Mouse (Mus musculus): ENCODE measurements at regions not wholly inside any gene's neighbourhood (a gene's known extent, or its start where the extent isn't known, plus 50 kb on each side); places are given as distances from the start of the nearest gene placed in this dataset.

DNA sequence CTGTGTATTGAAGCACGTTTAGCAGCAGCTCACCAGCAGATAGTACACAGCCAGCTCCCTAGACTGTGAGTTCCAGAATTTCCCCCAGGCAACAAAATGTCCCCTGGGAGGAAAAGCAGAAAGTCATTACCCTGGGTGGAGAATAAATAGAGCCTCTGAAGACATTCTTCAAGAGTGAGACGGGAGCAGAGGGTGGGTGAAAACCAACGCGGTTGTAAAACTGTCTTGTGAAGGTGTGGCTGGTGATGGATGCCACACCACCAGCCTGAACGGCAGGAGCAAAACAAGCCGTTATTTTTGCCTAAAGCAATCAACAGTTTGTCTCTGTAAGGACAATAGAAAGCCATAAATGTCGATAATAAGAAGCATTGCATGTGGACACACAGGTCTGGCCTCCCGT lies 129.7 kb upstream of the Kcnj15 start:
- ATAC-seq (ENCODE audit: low FRiP score) (no peak), DNase-seq (ENCODE audit: low spot score) (no peak)
- no peak overlapping the region for H3K9ac ChIP-seq (ENCODE audit: low read depth, low read length)
- H3K4me3 ChIP-seq (ENCODE audit: low read depth, low read length): no peak overlapping the region
- H3K36me3 ChIP-seq (ENCODE audit: control insufficient read depth, insufficient read depth, low read length): no peaks in the 10 kb centered on the region
- H3K4me2 ChIP-seq (replicated peaks; ENCODE audit: low read depth, low read length): no peak overlapping the region
- 0 out of 2 replicates have a peak, but pooled peaks cover 3% of the 10 kb centered on the region for H3K4me1 ChIP-seq (replicated peaks; ENCODE audit: control insufficient read depth, insufficient read depth, low read length)
- 43% methylated on average over 8 of the region's 8 CpGs for WGBS
- H3K27me3 ChIP-seq (ENCODE audit: control insufficient read depth, insufficient read depth, low read length): no peaks in the 10 kb centered on the region
- H3K9me3 ChIP-seq (ENCODE audit: control insufficient read depth, low read length): no peaks in the 10 kb centered on the region
- no peak overlapping the region for H3K27ac ChIP-seq (ENCODE audit: low read depth, low read length)

GRCm38 (mm10) chr16:95131815-95132214 lies 125.5 kb upstream of the Kcnj15 start:
- 46% methylated on average over 5 of the region's 5 CpGs for WGBS
- H3K27me3 ChIP-seq (ENCODE audit: control insufficient read depth, insufficient read depth, low read length): no peaks in the 10 kb centered on the region

DNA sequence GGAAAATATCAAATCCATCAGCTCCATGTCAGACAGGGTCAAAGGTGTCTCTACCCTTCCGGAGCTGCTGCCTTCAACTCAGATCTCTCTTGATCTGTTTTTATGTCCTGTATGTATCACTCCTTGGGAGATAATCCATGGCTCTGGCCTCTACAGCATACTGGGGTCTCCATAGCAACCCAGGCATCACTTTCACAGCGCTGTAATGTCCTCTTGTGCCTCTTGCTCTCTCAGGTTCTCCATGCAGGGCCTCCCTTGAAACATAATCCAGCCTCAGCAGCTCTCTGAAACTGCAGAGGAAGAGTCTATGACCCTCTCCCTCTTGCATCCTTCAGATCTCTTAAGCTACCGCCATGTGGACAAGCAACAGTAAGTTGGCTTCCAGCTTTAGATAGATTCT lies 118.5 kb upstream of the Kcnj15 start:
- 70% methylated on average over 3 of the region's 3 CpGs for WGBS
- no peaks in the 10 kb centered on the region for H3K36me3 ChIP-seq (ENCODE audit: control insufficient read depth, insufficient read depth, low read length)
- H3K4me3 ChIP-seq (ENCODE audit: low read depth, low read length): no peak overlapping the region
- no peaks in the 10 kb centered on the region for H3K4me1 ChIP-seq (replicated peaks; ENCODE audit: control insufficient read depth, insufficient read depth, low read length)
- DNase-seq (ENCODE audit: low spot score) (no peak), ATAC-seq (ENCODE audit: low FRiP score) (no peak)
- no peaks in the 10 kb centered on the region for H3K9me3 ChIP-seq (ENCODE audit: control insufficient read depth, low read length)
- no peak overlapping the region for H3K9ac ChIP-seq (ENCODE audit: low read depth, low read length)
- no peaks in the 10 kb centered on the region for H3K27me3 ChIP-seq (ENCODE audit: control insufficient read depth, insufficient read depth, low read length)
- no peak overlapping the region for H3K27ac ChIP-seq (ENCODE audit: low read depth, low read length)
- no peak overlapping the region for H3K4me2 ChIP-seq (replicated peaks; ENCODE audit: low read depth, low read length)

More at GRCm38 (mm10) chr16:95131815-95132214, 125.5 kb upstream of the Kcnj15 start:
- no peak overlapping the region for H3K9ac ChIP-seq (ENCODE audit: low read depth, low read length)
- ATAC-seq (ENCODE audit: low FRiP score) (no peak), DNase-seq (ENCODE audit: low spot score) (no peak)
- no peak overlapping the region for H3K27ac ChIP-seq (ENCODE audit: low read depth, low read length)
- H3K36me3 ChIP-seq (ENCODE audit: control insufficient read depth, insufficient read depth, low read length): no peaks in the 10 kb centered on the region
- no peak overlapping the region for H3K4me3 ChIP-seq (ENCODE audit: low read depth, low read length)
- H3K4me2 ChIP-seq (replicated peaks; ENCODE audit: low read depth, low read length): no peak overlapping the region
- 0 out of 2 replicates have a peak, but pooled peaks cover 3% of the 10 kb centered on the region for H3K4me1 ChIP-seq (replicated peaks; ENCODE audit: control insufficient read depth, insufficient read depth, low read length)
- H3K9me3 ChIP-seq (ENCODE audit: control insufficient read depth, low read length): no peaks in the 10 kb centered on the region

GRCm38 (mm10) chr16:95141510-95142394 lies 115.6 kb upstream of the Kcnj15 start:
- no peak overlapping the region for H3K27ac ChIP-seq (ENCODE audit: low read depth, low read length)
- no peak overlapping the region for H3K9ac ChIP-seq (ENCODE audit: low read depth, low read length)
- no peaks in the 10 kb centered on the region for H3K36me3 ChIP-seq (ENCODE audit: control insufficient read depth, insufficient read depth, low read length)
- no peak overlapping the region for H3K4me3 ChIP-seq (ENCODE audit: low read depth, low read length)
- ATAC-seq (ENCODE audit: low FRiP score): no peak
- H3K27me3 ChIP-seq (ENCODE audit: control insufficient read depth, insufficient read depth, low read length): no peaks in the 10 kb centered on the region
- H3K4me2 ChIP-seq (replicated peaks; ENCODE audit: low read depth, low read length): no peak overlapping the region
- no peaks in the 10 kb centered on the region for H3K9me3 ChIP-seq (ENCODE audit: control insufficient read depth, low read length)
- DNase-seq (ENCODE audit: low spot score): no peak
- H3K4me1 ChIP-seq (replicated peaks; ENCODE audit: control insufficient read depth, insufficient read depth, low read length): no peaks in the 10 kb centered on the region
- WGBS: 76% methylated on average over 8 of the region's 8 CpGs

DNA sequence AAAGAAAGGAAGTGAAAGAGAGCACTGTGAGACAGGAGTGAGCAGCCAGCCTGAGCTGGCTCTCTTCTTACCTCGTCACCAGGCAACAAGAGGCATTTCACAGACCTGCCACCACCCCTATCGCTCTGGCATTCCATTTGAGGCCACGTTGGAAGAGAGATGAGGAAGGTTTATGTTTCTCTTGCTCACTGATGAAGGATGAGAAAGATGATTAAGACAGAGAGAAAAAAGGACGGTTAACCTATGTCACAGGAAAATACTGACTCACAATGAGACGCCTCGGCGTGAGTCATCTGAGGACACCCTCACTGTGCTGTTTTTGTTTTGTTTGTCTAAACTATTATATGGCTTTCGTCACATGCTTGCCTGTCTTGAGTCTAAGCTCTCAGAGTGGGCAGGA lies 106.9 kb upstream of the Kcnj15 start:
- Histone ChIP-seq H3K4me1 (replicated peaks; ENCODE audit: control insufficient read depth, insufficient read depth, low read length) (no peaks in the 10 kb centered on the region), H3K9ac (ENCODE audit: low read depth, low read length) (no peak overlapping the region), H3K27me3 (ENCODE audit: control insufficient read depth, insufficient read depth, low read length) (no peaks in the 10 kb centered on the region), H3K27ac (ENCODE audit: low read depth, low read length) (no peak overlapping the region), H3K4me2 (replicated peaks; ENCODE audit: low read depth, low read length) (no peak overlapping the region), H3K4me3 (ENCODE audit: low read depth, low read length) (no peak overlapping the region), H3K9me3 (ENCODE audit: control insufficient read depth, low read length) (no peaks in the 10 kb centered on the region), H3K36me3 (ENCODE audit: control insufficient read depth, insufficient read depth, low read length) (no peaks in the 10 kb centered on the region)
- 79% methylated on average over 8 of the region's 8 CpGs for WGBS
- DNase-seq (ENCODE audit: low spot score): no peak
- ATAC-seq (ENCODE audit: low FRiP score): no peak

DNA sequence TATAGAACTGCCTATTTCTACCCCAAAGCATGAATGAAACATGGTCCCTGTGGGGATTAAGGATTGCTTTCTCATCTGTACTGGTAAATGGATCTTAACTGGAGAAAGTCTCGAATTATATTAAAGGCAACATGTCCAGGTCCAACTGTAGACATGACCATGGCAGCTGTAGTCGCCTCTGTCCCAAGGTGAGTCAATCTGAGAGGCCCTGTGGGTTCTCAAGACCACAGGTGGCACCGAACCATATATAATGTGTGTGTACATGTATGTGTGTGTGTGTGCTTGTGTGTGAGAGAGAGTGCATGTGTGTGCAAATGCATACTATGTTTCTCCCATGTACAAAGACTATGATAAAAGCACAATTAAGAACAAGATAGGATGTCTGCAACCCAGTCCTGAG lies 105.9 kb upstream of the Kcnj15 start:
- no peak overlapping the region for H3K27ac ChIP-seq (ENCODE audit: low read depth, low read length)
- H3K9ac ChIP-seq (ENCODE audit: low read depth, low read length): no peak overlapping the region
- WGBS: 83% methylated on average over 3 of the region's 3 CpGs
- H3K4me1 ChIP-seq (replicated peaks; ENCODE audit: control insufficient read depth, insufficient read depth, low read length): no peaks in the 10 kb centered on the region
- H3K4me2 ChIP-seq (replicated peaks; ENCODE audit: low read depth, low read length): no peak overlapping the region
- ATAC-seq (ENCODE audit: low FRiP score) (no peak), DNase-seq (ENCODE audit: low spot score) (no peak)
- H3K27me3 ChIP-seq (ENCODE audit: control insufficient read depth, insufficient read depth, low read length): no peaks in the 10 kb centered on the region
- no peaks in the 10 kb centered on the region for H3K36me3 ChIP-seq (ENCODE audit: control insufficient read depth, insufficient read depth, low read length)
- no peaks in the 10 kb centered on the region for H3K9me3 ChIP-seq (ENCODE audit: control insufficient read depth, low read length)
- H3K4me3 ChIP-seq (ENCODE audit: low read depth, low read length): no peak overlapping the region

DNA sequence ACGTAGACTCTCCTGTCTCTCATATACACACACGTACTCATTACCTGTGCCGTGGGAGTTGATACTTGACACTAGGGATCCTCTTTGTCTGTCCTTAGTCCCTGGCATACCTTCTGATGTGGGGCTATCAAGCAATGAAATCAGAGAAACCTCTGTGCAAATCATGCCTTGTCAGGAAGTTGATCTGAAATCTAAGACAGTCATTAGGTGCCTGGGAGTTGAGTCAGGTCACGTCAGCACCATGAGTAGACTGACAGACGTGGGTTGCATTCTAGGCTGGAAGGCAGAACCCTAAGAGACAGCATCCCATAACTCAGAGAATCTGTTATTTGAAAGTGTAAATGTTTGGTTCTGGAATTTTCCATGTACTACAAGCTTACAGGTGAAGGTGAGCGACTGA lies 105.4 kb upstream of the Kcnj15 start:
- 87% methylated on average over 6 of the region's 6 CpGs for WGBS
- Histone ChIP-seq H3K9ac (ENCODE audit: low read depth, low read length) (no peak overlapping the region), H3K27me3 (ENCODE audit: control insufficient read depth, insufficient read depth, low read length) (no peaks in the 10 kb centered on the region), H3K9me3 (ENCODE audit: control insufficient read depth, low read length) (no peaks in the 10 kb centered on the region), H3K4me2 (replicated peaks; ENCODE audit: low read depth, low read length) (no peak overlapping the region), H3K4me3 (ENCODE audit: low read depth, low read length) (no peak overlapping the region), H3K4me1 (replicated peaks; ENCODE audit: control insufficient read depth, insufficient read depth, low read length) (no peaks in the 10 kb centered on the region), H3K36me3 (ENCODE audit: control insufficient read depth, insufficient read depth, low read length) (no peaks in the 10 kb centered on the region), H3K27ac (ENCODE audit: low read depth, low read length) (no peak overlapping the region)
- ATAC-seq (ENCODE audit: low FRiP score) (no peak), DNase-seq (ENCODE audit: low spot score) (no peak)

GRCm38 (mm10) chr16:95152742-95153383 lies 104.5 kb upstream of the Kcnj15 start:
- Histone ChIP-seq H3K36me3 (ENCODE audit: control insufficient read depth, insufficient read depth, low read length) (no peaks in the 10 kb centered on the region), H3K4me1 (replicated peaks; ENCODE audit: control insufficient read depth, insufficient read depth, low read length) (no peaks in the 10 kb centered on the region), H3K4me2 (replicated peaks; ENCODE audit: low read depth, low read length) (no peak overlapping the region), H3K9me3 (ENCODE audit: control insufficient read depth, low read length) (no peaks in the 10 kb centered on the region), H3K4me3 (ENCODE audit: low read depth, low read length) (no peak overlapping the region), H3K27me3 (ENCODE audit: control insufficient read depth, insufficient read depth, low read length) (no peaks in the 10 kb centered on the region), H3K9ac (ENCODE audit: low read depth, low read length) (no peak overlapping the region), H3K27ac (ENCODE audit: low read depth, low read length) (no peak overlapping the region)
- DNase-seq (ENCODE audit: low spot score): no peak
- no peak for ATAC-seq (ENCODE audit: low FRiP score)
- 79% methylated on average over 13 of the region's 13 CpGs for WGBS

DNA sequence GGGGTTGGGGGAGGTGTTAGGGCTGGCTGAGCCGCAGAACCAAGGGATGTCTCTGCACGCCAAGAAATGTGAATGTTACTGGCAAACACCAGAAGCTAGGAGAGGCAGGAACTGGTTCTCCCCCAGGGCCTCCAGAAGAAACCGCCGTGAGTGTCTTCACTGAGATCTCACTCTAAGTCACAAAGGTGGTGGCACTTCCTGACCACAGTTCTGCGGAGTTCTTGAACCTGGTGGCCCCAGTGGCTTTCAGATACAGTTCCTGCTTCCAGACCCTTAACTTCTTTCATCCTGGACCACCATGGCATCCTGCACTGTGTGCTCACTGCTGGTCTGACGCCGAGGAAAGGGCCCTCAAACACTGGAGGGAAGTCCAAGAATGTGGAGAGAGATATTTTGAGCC lies 89.0 kb upstream of the Kcnj15 start:
- Histone ChIP-seq H3K4me1 (replicated peaks; ENCODE audit: control insufficient read depth, insufficient read depth, low read length) (no peaks in the 10 kb centered on the region), H3K27me3 (ENCODE audit: control insufficient read depth, insufficient read depth, low read length) (no peaks in the 10 kb centered on the region), H3K27ac (ENCODE audit: low read depth, low read length) (no peak overlapping the region), H3K36me3 (ENCODE audit: control insufficient read depth, insufficient read depth, low read length) (no peaks in the 10 kb centered on the region), H3K9me3 (ENCODE audit: control insufficient read depth, low read length) (no peaks in the 10 kb centered on the region), H3K9ac (ENCODE audit: low read depth, low read length) (no peak overlapping the region), H3K4me3 (ENCODE audit: low read depth, low read length) (no peak overlapping the region), H3K4me2 (replicated peaks; ENCODE audit: low read depth, low read length) (no peak overlapping the region)
- DNase-seq (ENCODE audit: low spot score) (no peak), ATAC-seq (ENCODE audit: low FRiP score) (no peak)
- WGBS: 93% methylated on average over 7 of the region's 7 CpGs

Data from hindbrain, embryonic 11.5 days (tissue).